Mouse (Mus musculus): Measurements from ENCODE around the gene Brca1. TPM values are rescaled to one million over a fixed set of nuclear protein-coding genes. Genes with fewer than 3 reads are reported as not detected.

Brca1 gene
- total and polyA plus RNA-seq, 3 experiments = 35.0 to 175 (median 71.0) TPM

- no peaks in the 10 kb centered on the region for H3K9me3 ChIP-seq (replicated peaks)
- H3K4me3 ChIP-seq (ENCODE audit: low read depth, low read length) = no peak overlapping the region
- DNase-seq (ENCODE audit: low spot score) (no peak), ATAC-seq (ENCODE audit: extremely low read depth, insufficient number of reproducible peaks, low FRiP score, poor library complexity, severe bottlenecking) (no peak)
- peaks cover 4% of the 10 kb centered on the region; the same call in 1 of the 2 replicates for H3K4me1 ChIP-seq (ENCODE audit: insufficient read depth, low read depth, low read length)
- H3K27me3 ChIP-seq (ENCODE audit: insufficient read depth, low read length) = no peaks in the 10 kb centered on the region
- TF ChIP-seq TAL1 (conservative IDR thresholded peaks at IDR 0.05; ENCODE audit: low read depth, low read length) (no peak), POLR2AphosphoS5 (IDR thresholded peaks at IDR 0.05; ENCODE audit: insufficient replicate concordance, low read depth, low read length) (no peak), CTCF (IDR thresholded peaks at IDR 0.05; ENCODE audit: low read depth, low read length) (no peak), GATA1 (IDR thresholded peaks at IDR 0.05; ENCODE audit: borderline replicate concordance, low read length) (no peak), GATA2 (IDR thresholded peaks at IDR 0.05; ENCODE audit: borderline replicate concordance, low read depth, low read length) (no peak)
- peaks cover 90% of the 10 kb centered on the region for H3K36me3 ChIP-seq (replicated peaks)
Measured at GRCm38 (mm10) chr11:101524446-101524845, 27.3 kb downstream of the Brca1 start.

- Histone ChIP-seq H3K27me3 (ENCODE audit: insufficient read depth, low read length) (no peaks in the 10 kb centered on the region), H3K4me1 (ENCODE audit: insufficient read depth, low read depth, low read length) (peaks cover 5% of the 10 kb centered on the region; the same call in 1 of the 2 replicates), H3K4me3 (ENCODE audit: low read depth, low read length) (no peak overlapping the region), H3K36me3 (replicated peaks) (peaks cover 87% of the 10 kb centered on the region), H3K9me3 (replicated peaks) (no peaks in the 10 kb centered on the region)
- TF ChIP-seq GATA1 (IDR thresholded peaks at IDR 0.05; ENCODE audit: borderline replicate concordance, low read length) (no peak), POLR2AphosphoS5 (IDR thresholded peaks at IDR 0.05; ENCODE audit: insufficient replicate concordance, low read depth, low read length) (no peak), GATA2 (IDR thresholded peaks at IDR 0.05; ENCODE audit: borderline replicate concordance, low read depth, low read length) (no peak), TAL1 (conservative IDR thresholded peaks at IDR 0.05; ENCODE audit: low read depth, low read length) (no peak), CTCF (IDR thresholded peaks at IDR 0.05; ENCODE audit: low read depth, low read length) (no peak)
- DNase-seq (ENCODE audit: low spot score) = no peak
- no peak for ATAC-seq (ENCODE audit: extremely low read depth, insufficient number of reproducible peaks, low FRiP score, poor library complexity, severe bottlenecking)
Measured at GRCm38 (mm10) chr11:101519364-101519763, 32.4 kb downstream of the Brca1 start.

DNA sequence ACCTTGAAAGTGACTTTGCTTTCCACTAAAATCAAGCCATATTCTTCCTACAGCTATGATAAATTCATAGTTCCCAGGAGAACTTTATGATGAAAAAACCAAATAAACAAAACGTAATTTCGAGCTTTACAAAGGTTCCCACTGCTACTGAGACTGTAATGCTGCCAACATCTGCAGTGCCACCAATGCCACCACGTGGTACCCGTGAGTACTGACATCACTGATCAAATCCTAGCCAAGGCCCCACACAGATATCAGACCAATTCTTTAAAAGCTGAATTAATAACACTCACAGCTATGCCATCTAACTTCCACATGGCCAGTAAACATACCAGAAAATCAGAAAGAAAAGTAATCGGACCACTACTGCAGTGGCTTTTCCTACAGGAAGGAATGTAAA lies 32.8 kb downstream of the Brca1 start:
- H3K4me3 ChIP-seq (ENCODE audit: low read depth, low read length) = no peak overlapping the region
- H3K9me3 ChIP-seq (replicated peaks) = no peaks in the 10 kb centered on the region
- TF ChIP-seq GATA1 (IDR thresholded peaks at IDR 0.05; ENCODE audit: borderline replicate concordance, low read length) = no peak
- TF ChIP-seq TAL1 (conservative IDR thresholded peaks at IDR 0.05; ENCODE audit: low read depth, low read length) = no peak
- TF ChIP-seq CTCF (IDR thresholded peaks at IDR 0.05; ENCODE audit: low read depth, low read length) = no peak
- TF ChIP-seq POLR2AphosphoS5 (IDR thresholded peaks at IDR 0.05; ENCODE audit: insufficient replicate concordance, low read depth, low read length) = no peak
- no peak for TF ChIP-seq GATA2 (IDR thresholded peaks at IDR 0.05; ENCODE audit: borderline replicate concordance, low read depth, low read length)
- DNase-seq (ENCODE audit: low spot score) (no peak), ATAC-seq (ENCODE audit: extremely low read depth, insufficient number of reproducible peaks, low FRiP score, poor library complexity, severe bottlenecking) (no peak)
- H3K36me3 ChIP-seq (replicated peaks) = peaks cover 87% of the 10 kb centered on the region
- H3K4me1 ChIP-seq (ENCODE audit: insufficient read depth, low read depth, low read length) = peaks cover 5% of the 10 kb centered on the region; the same call in 1 of the 2 replicates
- H3K27me3 ChIP-seq (ENCODE audit: insufficient read depth, low read length) = no peaks in the 10 kb centered on the region

GRCm38 (mm10) chr11:101507090-101507489 lies 44.7 kb downstream of the Brca1 start:
- Histone ChIP-seq H3K4me1 (ENCODE audit: insufficient read depth, low read depth, low read length) (peaks cover 13% of the 10 kb centered on the region), H3K4me3 (ENCODE audit: low read depth, low read length) (no peak overlapping the region), H3K9me3 (replicated peaks) (no peaks in the 10 kb centered on the region), H3K36me3 (replicated peaks) (peaks cover 95% of the 10 kb centered on the region), H3K27me3 (ENCODE audit: insufficient read depth, low read length) (no peaks in the 10 kb centered on the region)
- DNase-seq (ENCODE audit: low spot score) = no peak
- TF ChIP-seq CTCF (IDR thresholded peaks at IDR 0.05; ENCODE audit: low read depth, low read length) (no peak), GATA1 (IDR thresholded peaks at IDR 0.05; ENCODE audit: borderline replicate concordance, low read length) (no peak), TAL1 (conservative IDR thresholded peaks at IDR 0.05; ENCODE audit: low read depth, low read length) (no peak), GATA2 (IDR thresholded peaks at IDR 0.05; ENCODE audit: borderline replicate concordance, low read depth, low read length) (no peak), POLR2AphosphoS5 (IDR thresholded peaks at IDR 0.05; ENCODE audit: insufficient replicate concordance, low read depth, low read length) (no peak)
- no peak for ATAC-seq (ENCODE audit: extremely low read depth, insufficient number of reproducible peaks, low FRiP score, poor library complexity, severe bottlenecking)

GRCm38 (mm10) chr11:101506269-101506780 lies 45.4 kb downstream of the Brca1 start:
- TF ChIP-seq CTCF (IDR thresholded peaks at IDR 0.05; ENCODE audit: low read depth, low read length) (no peak), GATA1 (IDR thresholded peaks at IDR 0.05; ENCODE audit: borderline replicate concordance, low read length) (no peak), GATA2 (IDR thresholded peaks at IDR 0.05; ENCODE audit: borderline replicate concordance, low read depth, low read length) (no peak), TAL1 (conservative IDR thresholded peaks at IDR 0.05; ENCODE audit: low read depth, low read length) (no peak), POLR2AphosphoS5 (IDR thresholded peaks at IDR 0.05; ENCODE audit: insufficient replicate concordance, low read depth, low read length) (no peak)
- H3K36me3 ChIP-seq (replicated peaks) = peaks cover 96% of the 10 kb centered on the region
- no peak for DNase-seq (ENCODE audit: low spot score)

DNA sequence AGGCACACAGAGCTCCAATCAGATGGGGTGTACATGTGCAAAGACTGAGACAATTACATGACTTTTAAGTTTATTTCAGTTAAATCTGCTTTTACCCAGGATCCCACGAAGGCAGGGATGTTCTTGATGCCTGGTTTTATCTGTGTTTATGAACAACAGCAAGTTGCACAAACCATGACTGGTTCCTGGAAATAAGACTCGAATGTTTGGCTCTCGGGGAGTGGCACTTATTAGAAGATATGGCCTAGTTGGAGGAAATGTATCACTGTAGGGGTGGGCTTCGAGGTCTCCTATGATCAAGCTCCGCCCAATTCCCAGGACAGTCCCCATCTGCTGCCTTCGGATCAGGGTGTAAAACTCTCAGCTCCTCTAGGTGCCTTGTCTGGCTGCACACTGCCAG lies 65.6 kb downstream of the Brca1 start:
- Histone ChIP-seq H3K36me3 (replicated peaks) (peaks cover 45% of the 10 kb centered on the region), H3K27me3 (ENCODE audit: insufficient read depth, low read length) (no peaks in the 10 kb centered on the region), H3K4me3 (ENCODE audit: low read depth, low read length) (peak overlapping the region; percentile 8; the same call in 1 of the 2 replicates), H3K9me3 (replicated peaks) (no peaks in the 10 kb centered on the region), H3K4me1 (ENCODE audit: insufficient read depth, low read depth, low read length) (peaks cover 62% of the 10 kb centered on the region)
- DNase-seq (ENCODE audit: low spot score) (no peak), ATAC-seq (ENCODE audit: extremely low read depth, insufficient number of reproducible peaks, low FRiP score, poor library complexity, severe bottlenecking) (no peak)
- TF ChIP-seq CTCF (IDR thresholded peaks at IDR 0.05; ENCODE audit: low read depth, low read length) = no peak
- no peak for TF ChIP-seq TAL1 (conservative IDR thresholded peaks at IDR 0.05; ENCODE audit: low read depth, low read length)
- TF ChIP-seq GATA2 (IDR thresholded peaks at IDR 0.05; ENCODE audit: borderline replicate concordance, low read depth, low read length) = no peak
- TF ChIP-seq GATA1 (IDR thresholded peaks at IDR 0.05; ENCODE audit: borderline replicate concordance, low read length) = no peak
- no peak for TF ChIP-seq POLR2AphosphoS5 (IDR thresholded peaks at IDR 0.05; ENCODE audit: insufficient replicate concordance, low read depth, low read length)

More at GRCm38 (mm10) chr11:101506269-101506780, 45.4 kb downstream of the Brca1 start:
- no peak for ATAC-seq (ENCODE audit: extremely low read depth, insufficient number of reproducible peaks, low FRiP score, poor library complexity, severe bottlenecking)
- H3K4me1 ChIP-seq (ENCODE audit: insufficient read depth, low read depth, low read length) = peaks cover 13% of the 10 kb centered on the region
- H3K27me3 ChIP-seq (ENCODE audit: insufficient read depth, low read length) = no peaks in the 10 kb centered on the region
- no peak overlapping the region for H3K4me3 ChIP-seq (ENCODE audit: low read depth, low read length)
- H3K9me3 ChIP-seq (replicated peaks) = no peaks in the 10 kb centered on the region
